Mouse (Mus musculus) hindbrain, embryonic 16.5 days (tissue): ENCODE measurements at regions not wholly inside any gene's neighbourhood (a gene's known extent, or its start where the extent isn't known, plus 50 kb on each side); places are given as distances from the start of the nearest gene placed in this dataset.

Source experiments
- ATAC-seq: fragments of 200-750 bp; cut with Nextera tagmentation; 2 replicates; pipeline ENCODE4 v1.8.0; 2017; ENCODE audit warnings: moderate TSS enrichment, moderate library complexity
- H3K27ac ChIP-seq: fragments of 300-500 bp; sonication (generic); 2 replicates; pipeline ENCODE4 v1.5.1; 2014; ENCODE audit warnings: low read depth, mild to moderate bottlenecking, control low read depth, low read length, moderate library complexity
- H3K27me3 ChIP-seq: fragments of 300-500 bp; sonication (generic); replicated peaks from 2 replicates; pipeline ENCODE4 v1.6.1; 2014; ENCODE audit warnings: low read length; ENCODE audit not compliant: control insufficient read depth, insufficient read depth
- H3K36me3 ChIP-seq: fragments of 300-500 bp; sonication (generic); 2 replicates; pipeline ENCODE4 v1.6.1; 2014; ENCODE audit warnings: mild to moderate bottlenecking, low read length, moderate library complexity, mixed read lengths; ENCODE audit not compliant: control insufficient read depth, insufficient read depth
- H3K4me1 ChIP-seq: fragments of 300-500 bp; sonication (generic); 2 replicates; pipeline ENCODE4 v1.6.1; 2014; ENCODE audit warnings: low read depth, low read length; ENCODE audit not compliant: control insufficient read depth, insufficient read depth
- H3K4me2 ChIP-seq: fragments of 300-500 bp; sonication (generic); 2 replicates; pipeline ENCODE4 v1.6.1; 2014; ENCODE audit warnings: mild to moderate bottlenecking, low read length, control low read depth, moderate library complexity
- H3K4me3 ChIP-seq: fragments of 300-500 bp; sonication (generic); 2 replicates; pipeline ENCODE4 v1.5.1; 2014; ENCODE audit warnings: mild to moderate bottlenecking, low read length, control low read depth, moderate library complexity
- H3K9ac ChIP-seq: fragments of 300-500 bp; sonication (generic); 2 replicates; pipeline ENCODE4 v1.6.1; 2014; ENCODE audit warnings: low read depth, mild to moderate bottlenecking, control low read depth, low read length, moderate library complexity
- H3K9me3 ChIP-seq: fragments of 300-500 bp; sonication (generic); 2 replicates; pipeline ENCODE4 v1.6.1; 2014; ENCODE audit warnings: mild to moderate bottlenecking, low read length, moderate library complexity; ENCODE audit not compliant: control insufficient read depth
- WGBS: fragments of 180-500 bp; shearing (Covaris S2); extraction: QIAGEN DNeasy Blood & Tissue Kit; methylation state at CpG from one replicate; pipeline ENCODE4 v1.1.7; 2014; 5-methylcytosine and 5-hydroxymethylcytosine counted together

DNA sequence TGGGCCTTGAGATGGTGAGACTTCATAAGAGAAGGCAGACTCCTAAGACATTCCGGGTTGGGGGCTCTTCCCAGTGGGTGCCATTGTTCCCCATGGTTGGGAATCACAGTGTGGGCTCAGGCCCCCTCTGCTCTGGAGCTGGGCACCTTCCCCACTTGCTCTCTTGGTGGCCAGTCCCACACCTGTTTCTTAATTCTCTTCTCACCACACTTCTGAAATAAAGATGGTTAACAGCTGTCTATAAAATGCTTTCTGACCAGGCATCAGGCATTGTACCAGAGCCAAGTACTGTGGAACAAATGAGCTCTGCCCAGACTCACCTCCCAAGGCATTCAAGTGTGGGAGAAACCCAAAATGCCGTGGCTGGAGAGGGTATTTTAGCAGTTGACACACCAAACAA, 88.8 kb upstream of the Bcl6 start:
- no peaks in the 10 kb centered on the region for H3K4me1 ChIP-seq
- no peaks in the 10 kb centered on the region for H3K36me3 ChIP-seq
- no peak overlapping the region for H3K4me3 ChIP-seq
- WGBS, result 77% methylated on average over 2 of the region's 2 CpGs
- ATAC-seq, result no peak
- no peak overlapping the region for H3K27ac ChIP-seq
- no peaks in the 10 kb centered on the region for H3K9me3 ChIP-seq
- H3K27me3 ChIP-seq, result no peaks in the 10 kb centered on the region
- no peak overlapping the region for H3K9ac ChIP-seq
- no peak overlapping the region for H3K4me2 ChIP-seq

DNA sequence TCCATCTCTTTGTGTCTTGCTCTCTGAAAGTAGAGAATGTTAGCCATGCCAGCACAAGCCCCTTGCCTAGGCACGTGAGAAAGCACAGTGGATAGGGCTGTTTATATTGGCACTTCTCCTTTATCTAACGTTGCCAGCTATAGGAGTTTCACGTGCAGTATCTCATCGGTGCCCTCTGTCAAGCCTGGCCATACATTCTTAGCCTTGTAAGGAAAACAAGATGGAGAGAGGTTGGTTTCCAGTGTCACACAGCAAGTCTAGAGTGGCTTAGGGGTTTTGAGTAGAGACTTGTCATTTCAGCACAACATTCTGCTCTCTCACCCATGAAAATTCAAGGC, 88.1 kb upstream of the Bcl6 start:
- H3K9me3 ChIP-seq, result no peaks in the 10 kb centered on the region
- 88% methylated on average over 4 of the region's 4 CpGs for WGBS
- H3K4me1 ChIP-seq, result no peaks in the 10 kb centered on the region
- no peak overlapping the region for H3K27ac ChIP-seq
- no peak overlapping the region for H3K4me2 ChIP-seq
- H3K36me3 ChIP-seq, result no peaks in the 10 kb centered on the region
- no peak overlapping the region for H3K9ac ChIP-seq
- ATAC-seq, result no peak
- no peaks in the 10 kb centered on the region for H3K27me3 ChIP-seq
- no peak overlapping the region for H3K4me3 ChIP-seq

- no peaks in the 10 kb centered on the region for H3K9me3 ChIP-seq
- no peak overlapping the region for H3K27ac ChIP-seq
- no peak overlapping the region for H3K4me2 ChIP-seq
- no peaks in the 10 kb centered on the region for H3K27me3 ChIP-seq
- H3K4me3 ChIP-seq, result no peak overlapping the region
- no peaks in the 10 kb centered on the region for H3K36me3 ChIP-seq
- ATAC-seq, result no peak
- 86% methylated on average over 4 of the region's 4 CpGs for whole genome bisulfite sequencing
- H3K9ac ChIP-seq, result no peak overlapping the region
- H3K4me1 ChIP-seq, result no peaks in the 10 kb centered on the region
Observed at GRCm38 (mm10) chr16:24076109-24076798, 87.6 kb upstream of the Bcl6 start.

DNA sequence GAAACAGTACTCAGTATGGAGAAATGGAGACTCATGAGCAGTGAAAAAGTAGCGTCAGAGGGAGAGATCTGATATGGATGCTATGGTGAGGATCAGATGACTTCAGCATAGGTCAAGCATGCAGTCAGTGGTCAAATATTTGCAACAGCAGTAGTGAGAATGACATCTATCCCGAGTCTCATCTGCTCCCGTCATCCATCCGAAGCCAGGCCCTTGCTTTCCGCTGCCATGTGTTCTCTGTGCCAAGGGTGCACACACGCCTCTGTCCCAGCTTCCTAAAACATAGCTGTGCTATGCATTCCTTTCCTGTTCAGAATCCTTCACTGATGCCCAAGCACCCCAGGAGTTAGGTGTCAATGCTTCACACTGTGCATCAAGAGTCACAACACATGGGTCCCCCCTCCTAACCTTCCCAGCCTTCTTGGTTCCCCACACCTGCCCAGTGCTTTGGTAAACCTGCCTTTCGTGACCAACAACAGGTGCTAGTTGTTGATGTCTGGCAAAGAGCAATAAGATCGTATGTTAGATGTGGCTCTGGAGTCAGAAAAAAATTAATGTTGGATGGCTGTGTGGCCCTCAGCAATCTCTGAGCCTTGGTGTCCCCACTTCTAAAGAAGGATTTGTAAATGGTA, 85.1 kb upstream of the Bcl6 start:
- no peaks in the 10 kb centered on the region for H3K4me1 ChIP-seq
- ATAC-seq, result no peak
- H3K36me3 ChIP-seq, result no peaks in the 10 kb centered on the region
- no peak overlapping the region for H3K27ac ChIP-seq
- no peak overlapping the region for H3K4me3 ChIP-seq
- 90% methylated on average over 8 of the region's 8 CpGs for WGBS
- H3K9ac ChIP-seq, result no peak overlapping the region
- H3K9me3 ChIP-seq, result no peaks in the 10 kb centered on the region
- H3K4me2 ChIP-seq, result no peak overlapping the region
- no peaks in the 10 kb centered on the region for H3K27me3 ChIP-seq

GRCm38 (mm10) chr16:24073065-24073464, 84.4 kb upstream of the Bcl6 start:
- H3K27me3 ChIP-seq, result no peaks in the 10 kb centered on the region
- H3K4me2 ChIP-seq, result no peak overlapping the region
- H3K9ac ChIP-seq, result no peak overlapping the region
- ATAC-seq, result no peak
- H3K4me1 ChIP-seq, result no peaks in the 10 kb centered on the region
- H3K36me3 ChIP-seq, result no peaks in the 10 kb centered on the region
- WGBS, result 72% methylated on average over 6 of the region's 6 CpGs
- no peaks in the 10 kb centered on the region for H3K9me3 ChIP-seq
- H3K27ac ChIP-seq, result no peak overlapping the region
- H3K4me3 ChIP-seq, result no peak overlapping the region

DNA sequence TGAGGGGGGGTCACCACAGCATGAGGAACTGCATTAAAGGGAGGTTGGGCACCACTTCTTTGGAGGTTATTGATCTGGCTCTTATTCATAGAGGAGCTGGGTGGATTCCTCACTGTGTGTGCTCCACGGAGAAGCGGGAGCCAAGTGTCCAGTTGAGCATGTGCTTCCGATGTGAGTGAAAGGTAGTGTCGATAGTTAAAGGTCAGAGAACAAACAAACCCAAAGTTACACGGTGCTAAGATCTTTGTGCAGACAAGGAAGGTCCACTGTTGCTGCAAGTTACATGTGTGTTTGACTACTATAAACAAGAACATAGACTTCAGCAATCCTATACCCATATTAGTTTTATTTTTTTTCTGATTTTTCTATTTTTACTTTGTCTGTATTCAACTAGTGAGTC, 80.8 kb upstream of the Bcl6 start:
- ATAC-seq, result no peak
- Histone ChIP-seq H3K4me1 (no peaks in the 10 kb centered on the region), H3K27ac (no peak overlapping the region), H3K27me3 (no peaks in the 10 kb centered on the region), H3K9ac (no peak overlapping the region), H3K36me3 (no peaks in the 10 kb centered on the region), H3K4me2 (no peak overlapping the region), H3K4me3 (no peak overlapping the region), H3K9me3 (no peaks in the 10 kb centered on the region)
- WGBS, result 90% methylated on average over 5 of the region's 5 CpGs

GRCm38 (mm10) chr16:24068250-24068813, 79.7 kb upstream of the Bcl6 start:
- 53% methylated on average over 4 of the region's 4 CpGs for WGBS
- no peak for ATAC-seq
- no peak overlapping the region for H3K4me3 ChIP-seq
- H3K4me2 ChIP-seq, result no peak overlapping the region
- no peaks in the 10 kb centered on the region for H3K27me3 ChIP-seq
- no peaks in the 10 kb centered on the region for H3K4me1 ChIP-seq
- no peak overlapping the region for H3K9ac ChIP-seq
- no peaks in the 10 kb centered on the region for H3K9me3 ChIP-seq
- H3K36me3 ChIP-seq, result no peaks in the 10 kb centered on the region
- no peak overlapping the region for H3K27ac ChIP-seq

DNA sequence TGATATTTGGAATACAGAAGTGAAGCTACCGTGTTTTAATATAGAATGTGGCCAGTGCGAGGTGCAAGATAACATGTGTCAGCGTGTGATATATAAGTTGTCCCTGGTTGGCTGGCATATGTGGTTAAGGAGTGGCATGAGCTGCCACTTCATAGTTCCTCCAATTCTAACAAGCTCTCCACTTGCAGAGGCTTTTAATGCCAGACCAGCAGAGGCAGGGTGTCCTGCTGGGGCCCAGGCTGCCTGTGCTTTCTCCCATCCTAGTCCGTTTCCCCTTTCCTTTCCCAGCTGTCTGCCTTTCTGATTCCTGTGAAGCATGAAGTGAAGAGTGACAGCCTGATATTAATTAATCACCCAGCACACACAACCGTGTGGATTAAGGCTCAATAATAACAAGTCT, 73.7 kb upstream of the Bcl6 start:
- no peaks in the 10 kb centered on the region for H3K9me3 ChIP-seq
- H3K27me3 ChIP-seq, result no peaks in the 10 kb centered on the region
- no peak overlapping the region for H3K9ac ChIP-seq
- H3K36me3 ChIP-seq, result no peaks in the 10 kb centered on the region
- H3K4me2 ChIP-seq, result no peak overlapping the region
- 64% methylated on average over 5 of the region's 5 CpGs for WGBS
- ATAC-seq, result no peak
- H3K27ac ChIP-seq, result no peak overlapping the region
- no peak overlapping the region for H3K4me3 ChIP-seq
- no peaks in the 10 kb centered on the region for H3K4me1 ChIP-seq

- H3K4me3 ChIP-seq, result no peak overlapping the region
- H3K9ac ChIP-seq, result no peak overlapping the region
- H3K36me3 ChIP-seq, result no peaks in the 10 kb centered on the region
- no peak for ATAC-seq
- H3K4me1 ChIP-seq, result no peaks in the 10 kb centered on the region
- H3K27me3 ChIP-seq, result no peaks in the 10 kb centered on the region
- no peaks in the 10 kb centered on the region for H3K9me3 ChIP-seq
- H3K4me2 ChIP-seq, result no peak overlapping the region
- no peak overlapping the region for H3K27ac ChIP-seq
- WGBS, result 82% methylated on average over 4 of the region's 4 CpGs
Observed at GRCm38 (mm10) chr16:24061496-24061895, 72.8 kb upstream of the Bcl6 start.
